Mouse (Mus musculus): ENCODE measurements around the gene Slc2a5.

GRCm38 (mm10) chr4:150130661-150131060, 11.6 kb downstream of the Slc2a5 start:
- no peak for TF ChIP-seq POLR2A (IDR thresholded peaks at IDR 0.05; ENCODE audit: borderline replicate concordance, extremely low read depth, low read depth, low read length)
- TF ChIP-seq CTCF (IDR thresholded peaks at IDR 0.05; ENCODE audit: insufficient read depth, low read length), result no peak
